Mouse (Mus musculus) urinary bladder, adult 18-20 months (tissue): ENCODE results near the gene Il1rap.
A peak's percentile ranks its signal among the peaks of the same experiment; 100 is the strongest.

Experiments used
- DNase-seq, 2 experiments: peaks; one replicate each; pipeline ENCODE4 v3.0.0; 2022; ENCODE audit warnings: low spot score in 2 of 2, mixed read lengths in 2 of 2

Gene Il1rap

DNA sequence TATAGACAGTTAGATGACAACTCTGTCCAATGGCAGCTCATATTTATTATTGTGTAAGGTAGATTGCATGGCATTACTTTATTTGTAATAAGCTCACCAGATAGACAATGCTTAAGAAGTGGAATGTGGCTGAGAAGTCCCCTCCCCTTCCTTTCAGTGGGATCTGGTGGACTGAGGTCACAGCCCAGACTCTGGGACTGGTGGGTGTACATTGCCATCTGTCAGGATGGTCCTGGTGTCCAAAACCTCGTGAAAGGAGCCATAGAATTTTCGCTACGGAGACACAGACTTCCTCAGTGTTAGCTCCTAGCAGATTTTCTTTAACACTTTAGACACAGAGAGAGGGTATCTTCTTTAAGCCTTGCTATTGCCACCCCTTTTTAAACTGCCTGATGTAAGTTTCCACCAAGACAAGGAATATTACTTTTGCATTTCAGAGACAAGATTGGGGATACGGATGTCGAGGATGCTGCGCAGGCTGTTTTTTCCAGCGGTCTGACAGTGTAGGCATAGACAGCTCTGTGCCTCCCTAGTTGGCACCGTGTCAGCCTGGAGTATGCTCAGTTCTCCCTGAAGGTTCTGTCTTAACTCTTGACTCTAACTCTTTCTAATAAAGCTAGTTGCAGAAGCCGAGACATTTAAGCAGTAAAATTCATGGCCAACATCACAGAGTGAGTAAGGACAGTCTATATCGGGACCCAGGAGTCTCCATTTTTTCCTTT is 31.2 kb downstream of the Il1rap start:
- DNase-seq = no peak

DNA sequence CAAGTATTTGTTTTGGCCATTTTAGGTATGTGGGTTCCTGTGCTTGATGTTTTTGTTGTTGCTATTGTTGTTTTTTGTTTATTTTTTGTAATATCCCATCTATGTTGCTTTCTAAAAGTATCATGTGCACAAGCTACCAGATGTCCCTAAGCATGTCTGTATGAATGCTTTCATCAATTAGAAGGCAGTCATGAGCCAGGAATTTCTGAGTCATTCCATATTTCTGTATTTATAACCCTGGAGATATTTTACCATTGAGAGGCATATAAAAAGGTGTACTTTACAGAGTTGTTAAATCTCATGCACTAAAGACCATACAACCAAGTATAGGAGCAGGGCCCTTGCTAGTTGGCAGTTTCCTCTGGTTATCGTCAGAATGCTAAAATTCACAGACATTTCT is 41.6 kb downstream of the Il1rap start:
- no peak for DNase-seq

DNA sequence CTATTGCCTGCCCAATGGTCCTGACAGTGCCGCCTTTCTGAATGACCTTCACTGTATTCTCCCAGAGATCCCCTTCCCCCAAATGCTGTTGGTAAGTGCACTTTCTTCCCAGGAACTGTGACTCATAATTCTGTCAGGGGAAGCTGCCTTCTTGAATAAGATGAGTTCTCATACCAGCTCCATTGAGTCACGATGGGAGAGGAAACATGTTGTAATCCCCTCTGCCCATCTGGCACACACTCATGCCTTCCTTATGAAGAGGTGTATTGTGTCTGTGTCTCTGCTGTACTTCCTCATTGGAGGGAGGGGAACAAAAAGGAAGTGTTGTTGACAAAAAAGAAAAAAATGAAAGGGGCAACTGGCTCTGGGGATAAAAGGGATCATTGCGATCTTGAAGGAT is 44.6 kb downstream of the Il1rap start:
- DNase-seq = no peak

DNA sequence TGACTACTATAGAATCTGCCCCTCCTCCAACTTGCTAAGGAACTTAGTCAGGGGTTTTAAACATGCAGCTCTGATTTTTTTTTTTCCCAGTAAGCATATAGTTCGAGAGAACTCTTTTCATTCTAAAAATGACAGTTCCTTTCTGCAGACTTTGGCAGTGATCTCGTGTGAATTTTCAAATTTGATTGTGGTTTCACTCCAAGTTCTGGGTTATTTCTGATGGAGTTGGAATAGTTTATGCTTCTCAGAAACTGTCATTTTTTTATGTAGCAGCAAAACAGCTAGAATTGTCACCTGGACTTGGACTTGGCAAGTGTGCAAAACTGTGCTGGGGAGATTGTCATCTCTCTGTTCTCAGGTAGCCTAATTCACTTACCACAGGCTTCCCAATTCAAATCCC is 53.3 kb downstream of the Il1rap start:
- DNase-seq = no peak

- no peak for DNase-seq
Measured at GRCm38 (mm10) chr16:26643077-26643476, 61.6 kb downstream of the Il1rap start.

- DNase-seq = no peak
Measured at GRCm38 (mm10) chr16:26646066-26646465, 64.6 kb downstream of the Il1rap start.

- DNase-seq = no peak
Measured at GRCm38 (mm10) chr16:26647036-26647435, 65.5 kb downstream of the Il1rap start.

DNA sequence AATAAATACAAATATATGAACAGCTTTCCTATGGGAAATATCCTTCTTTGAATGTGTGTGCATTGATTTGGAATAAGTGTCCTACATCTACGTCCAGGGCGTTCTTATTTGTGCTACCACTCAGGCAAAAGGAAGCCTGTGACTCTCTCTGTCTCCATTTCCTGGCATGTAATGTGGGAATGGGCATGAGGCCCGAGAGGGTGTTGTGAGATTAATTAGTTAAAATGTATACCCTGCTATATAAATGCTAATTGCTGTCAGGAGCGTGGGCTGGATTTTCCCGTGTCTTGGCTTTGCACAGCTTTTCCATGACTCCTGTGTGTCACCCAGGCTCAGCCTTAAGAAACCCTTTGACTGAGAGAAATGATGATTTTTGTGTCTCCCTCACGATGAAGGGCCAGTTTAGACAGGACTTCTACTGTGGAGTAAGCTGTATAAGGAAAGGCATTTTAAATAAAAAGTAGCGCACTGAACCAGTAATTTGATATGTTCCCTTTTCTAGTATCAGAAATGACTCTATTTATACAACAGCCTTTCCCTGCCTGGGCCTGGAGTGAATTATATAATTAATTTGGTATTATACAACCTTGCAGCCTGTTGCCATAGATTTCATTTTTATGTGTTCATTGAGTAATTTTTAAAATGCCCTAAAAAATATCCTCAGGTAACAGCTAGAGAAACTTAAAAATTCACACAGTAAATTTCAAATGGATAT is 81.4 kb downstream of the Il1rap start:
- no peak for DNase-seq

- no peak for DNase-seq
Measured at GRCm38 (mm10) chr16:26666401-26666800, 84.9 kb downstream of the Il1rap start.

DNA sequence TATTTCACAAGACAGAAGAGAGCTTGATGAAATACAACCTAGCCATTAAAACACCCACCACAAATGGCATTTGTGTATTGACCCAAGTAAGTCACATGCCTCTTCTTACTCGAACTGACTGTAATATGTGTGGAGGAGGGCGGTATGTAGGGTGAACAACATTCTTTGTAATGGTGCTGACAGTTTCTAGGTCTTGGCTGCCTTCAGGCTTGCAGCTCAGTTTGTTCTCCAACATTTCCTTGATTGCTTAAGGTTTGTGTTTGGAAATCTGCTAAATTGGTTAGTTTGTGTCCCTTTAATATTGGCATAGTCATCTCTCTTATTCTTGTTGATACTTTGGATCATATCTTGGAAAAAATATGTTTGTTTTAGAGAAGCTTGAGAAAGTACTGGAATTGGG is 87.6 kb downstream of the Il1rap start:
- no peak for DNase-seq

DNA sequence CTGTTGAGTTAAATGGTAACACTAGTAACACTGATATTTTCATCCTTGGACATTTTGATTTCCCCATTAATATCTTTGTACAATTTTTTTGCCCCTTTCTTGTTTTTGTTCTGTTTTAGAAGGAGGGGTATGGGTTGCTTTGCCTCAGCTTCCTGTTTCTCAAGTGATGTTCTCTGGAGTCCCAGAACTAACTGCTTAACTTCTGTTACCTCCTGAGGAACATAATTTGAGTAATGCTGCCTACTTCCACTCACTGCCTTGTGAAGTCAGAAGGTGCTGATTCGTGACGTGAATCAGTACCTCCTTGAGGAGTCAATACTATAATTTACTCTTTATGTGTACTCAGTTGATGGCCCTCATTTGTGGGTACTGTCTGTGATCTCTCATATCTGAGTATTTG is 98.9 kb downstream of the Il1rap start:
- DNase-seq = no peak

DNA sequence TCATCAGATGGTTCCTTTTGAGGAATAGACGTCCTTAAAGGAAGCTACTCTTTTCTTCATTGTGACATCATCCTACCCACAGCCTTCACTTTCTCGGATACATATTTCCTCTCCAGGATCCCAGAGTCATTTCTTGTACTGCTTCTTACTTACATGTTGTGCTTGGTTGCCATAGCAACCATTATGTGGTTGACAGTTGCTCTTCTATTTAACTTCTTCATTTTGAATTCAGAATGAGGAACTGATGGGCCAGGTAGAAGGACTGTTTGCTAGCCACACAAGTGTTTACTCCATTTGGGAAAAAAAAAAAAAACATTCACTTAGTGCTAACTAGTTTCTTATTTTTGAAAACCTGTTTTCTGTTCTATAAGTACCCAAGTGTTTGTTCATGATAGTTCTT is 108.3 kb downstream of the Il1rap start:
- no peak for DNase-seq

- DNase-seq = no peak
Measured at GRCm38 (mm10) chr16:26691294-26691693, 109.8 kb downstream of the Il1rap start.

DNA sequence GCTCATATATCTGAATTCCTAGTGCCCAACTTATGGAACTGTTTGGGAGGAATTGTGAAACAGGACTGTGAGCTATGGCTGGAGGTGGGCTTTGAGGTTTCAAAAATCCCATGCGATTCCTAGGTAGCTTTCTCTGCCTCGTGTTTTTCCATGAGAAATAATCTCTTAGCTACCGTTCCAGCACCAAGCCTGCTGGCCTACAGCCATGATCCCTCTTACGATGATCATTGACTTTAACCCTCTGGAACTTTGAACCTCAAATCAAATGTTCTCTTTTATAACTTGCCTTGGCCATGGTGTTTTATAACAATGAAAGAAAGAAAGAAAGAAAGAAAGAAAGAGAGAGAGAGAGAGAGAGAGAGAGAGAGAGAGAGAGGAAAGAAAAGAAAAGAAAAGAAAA is 116.6 kb downstream of the Il1rap start:
- no peak for DNase-seq

- DNase-seq = no peak
Measured at GRCm38 (mm10) chr16:26700440-26701103, 119.1 kb downstream of the Il1rap start.

DNA sequence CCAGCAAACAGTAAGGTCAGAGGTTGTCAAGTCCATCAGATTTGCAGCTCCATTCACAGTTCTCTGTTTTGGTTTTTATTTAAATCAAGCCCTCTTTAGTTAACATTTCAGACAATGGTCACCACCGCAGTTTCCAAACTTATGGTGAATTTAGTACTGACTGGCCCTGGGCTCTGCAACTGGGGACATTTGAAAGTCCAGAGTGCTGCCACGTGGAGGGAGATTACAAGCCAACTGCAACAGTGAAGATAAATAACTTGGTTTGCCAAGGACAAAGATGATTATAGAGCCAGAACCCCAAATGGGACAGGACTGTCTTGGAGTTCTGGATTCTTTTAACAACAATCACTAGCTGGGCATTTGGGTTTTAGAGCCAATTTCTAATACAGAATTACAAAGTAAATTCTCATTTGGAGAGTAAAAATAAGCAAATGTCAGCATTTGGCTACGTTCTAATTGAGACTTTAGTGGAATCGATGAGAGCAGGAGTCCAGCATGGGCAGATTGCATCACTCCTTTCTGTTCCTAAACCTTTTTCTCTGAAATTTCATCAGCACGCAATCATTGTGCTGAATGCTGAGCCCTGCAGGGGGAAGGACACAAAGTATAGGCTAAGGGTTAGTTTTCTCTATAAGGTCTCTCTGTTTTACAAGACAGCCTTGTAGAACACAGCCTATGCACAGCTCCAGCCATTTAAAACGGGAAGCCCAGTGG is 124.3 kb downstream of the Il1rap start:
- peak in 1 of 2 experiments; percentile 1 for DNase-seq

- no peak for DNase-seq
Measured at GRCm38 (mm10) chr16:26706503-26706902, 125.0 kb downstream of the Il1rap start.

- DNase-seq = no peak
Measured at GRCm38 (mm10) chr16:26710922-26711321, 129.4 kb downstream of the Il1rap start.

DNA sequence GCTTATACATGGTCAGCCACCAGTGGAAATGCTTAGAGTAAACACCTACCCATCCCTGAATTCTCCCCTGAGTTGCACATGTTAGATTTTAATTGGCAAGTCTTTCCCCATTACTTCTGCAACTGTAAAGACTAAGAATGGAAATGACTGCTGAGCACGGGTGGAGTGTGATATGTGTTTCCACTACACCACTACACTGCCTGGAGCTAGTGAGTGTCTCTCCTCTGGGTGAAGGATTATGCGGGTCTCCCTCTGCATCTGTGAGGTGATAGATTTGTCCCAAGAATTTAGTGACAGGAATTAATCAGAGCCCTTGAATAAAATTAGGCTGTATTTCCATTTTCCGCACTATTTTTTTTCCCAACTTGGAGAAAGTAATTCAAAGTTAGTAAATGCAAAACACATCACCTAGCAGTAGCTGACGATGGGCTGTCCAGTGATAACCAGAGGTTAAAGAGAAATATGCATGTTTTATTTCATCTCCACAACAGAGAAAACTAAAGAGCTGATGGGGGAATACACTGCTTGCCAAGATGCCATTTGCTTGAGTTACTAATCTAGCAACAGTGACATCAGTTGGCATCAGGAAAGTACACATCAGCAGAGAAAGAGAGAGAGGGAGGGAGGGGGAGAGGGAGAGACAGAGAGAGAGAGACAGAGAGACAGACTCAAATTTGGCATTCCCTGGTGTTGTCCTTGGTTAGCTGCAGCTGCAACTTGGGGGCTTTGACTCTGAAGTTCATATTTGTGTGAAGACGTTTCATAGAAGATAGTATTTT is 132.2 kb downstream of the Il1rap start:
- DNase-seq = no peak

DNA sequence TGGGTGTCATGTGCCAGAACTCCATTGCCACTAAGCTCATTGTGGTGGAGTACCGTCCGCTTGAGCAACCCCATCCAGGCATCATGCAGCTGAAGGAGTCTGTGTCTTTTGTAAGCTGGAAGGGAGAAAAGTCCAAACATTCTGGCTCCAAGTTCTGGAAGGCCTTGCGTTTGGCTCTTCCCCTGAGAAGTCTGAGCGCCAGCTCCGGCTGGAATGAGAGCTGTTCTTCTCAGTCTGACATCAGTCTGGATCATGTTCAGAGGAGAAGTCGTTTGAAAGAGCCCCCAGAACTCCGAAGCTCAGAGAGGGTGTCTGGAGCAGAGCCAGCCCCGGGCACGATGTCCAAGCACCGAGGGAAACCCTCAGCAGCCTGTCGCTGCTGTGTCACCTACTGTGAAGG is 141.0 kb downstream of the Il1rap start:
- DNase-seq = no peak

GRCm38 (mm10) chr16:26723952-26724747 is 142.6 kb downstream of the Il1rap start:
- no peak for DNase-seq
